Mouse (Mus musculus) induced T-regulatory cell, adult 2 months (primary cell): ENCODE measurements at regions not wholly inside any gene's neighbourhood (a gene's known extent, or its start where the extent isn't known, plus 50 kb on each side); places are given as distances from the start of the nearest gene placed in this dataset.

Source experiments
- DNase-seq: peaks from one replicate; pipeline ENCODE4 v3.0.0-alpha.2; 2012; ENCODE audit warnings: low read depth

DNA sequence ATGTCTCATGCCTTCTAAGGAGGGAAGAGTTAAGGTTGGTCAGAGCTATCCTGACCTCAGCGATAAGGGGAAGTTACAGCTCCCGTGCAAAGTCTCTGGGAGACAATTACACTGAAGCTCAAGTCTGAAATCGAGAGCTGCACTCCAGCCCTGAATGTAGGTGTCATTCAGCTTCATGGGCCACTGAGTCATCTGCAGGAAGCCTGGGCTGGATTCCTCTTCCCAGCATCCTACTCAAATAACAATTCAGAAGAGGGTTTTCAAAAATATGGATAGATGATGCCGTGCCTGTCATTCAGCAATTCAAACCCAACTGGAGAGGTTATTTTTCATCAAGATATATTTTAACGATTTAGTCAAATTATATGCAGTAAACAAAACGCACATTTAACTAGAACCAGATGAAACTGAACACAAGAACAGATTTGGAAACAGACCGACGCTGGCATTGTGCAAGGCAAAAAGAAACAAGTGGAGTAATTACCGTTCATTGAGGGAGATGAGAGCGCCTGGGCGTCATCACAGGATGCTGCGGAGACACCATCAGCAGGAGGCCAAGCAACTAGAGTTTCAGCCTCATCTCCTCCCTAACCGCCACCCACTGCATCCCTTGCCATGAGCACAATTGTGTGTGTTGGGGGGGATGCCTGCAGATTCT, 57.8 kb upstream of the Cfap46 start:
- no peak for DNase-seq

DNA sequence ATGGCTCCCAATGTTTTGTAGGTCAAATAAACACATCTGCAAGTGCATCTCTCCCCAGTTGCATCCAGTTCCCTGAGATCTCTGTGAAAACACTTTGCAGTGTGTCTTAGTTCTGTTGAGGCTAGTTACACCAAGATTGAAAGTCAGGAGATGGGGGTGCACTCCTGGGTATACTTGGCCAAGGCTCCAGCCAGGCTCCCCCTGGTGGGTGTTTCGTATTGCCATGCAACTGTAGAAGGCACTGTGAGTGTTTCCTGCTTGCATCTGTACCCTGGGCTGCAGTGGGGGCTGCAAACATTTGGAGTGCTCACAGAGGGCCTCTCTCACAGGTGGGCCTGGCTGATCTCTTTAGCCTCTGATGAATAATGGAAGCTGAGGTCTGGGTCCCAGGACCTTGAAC, 63.2 kb upstream of the Cfap46 start:
- peak; percentile 6 for DNase-seq

DNA sequence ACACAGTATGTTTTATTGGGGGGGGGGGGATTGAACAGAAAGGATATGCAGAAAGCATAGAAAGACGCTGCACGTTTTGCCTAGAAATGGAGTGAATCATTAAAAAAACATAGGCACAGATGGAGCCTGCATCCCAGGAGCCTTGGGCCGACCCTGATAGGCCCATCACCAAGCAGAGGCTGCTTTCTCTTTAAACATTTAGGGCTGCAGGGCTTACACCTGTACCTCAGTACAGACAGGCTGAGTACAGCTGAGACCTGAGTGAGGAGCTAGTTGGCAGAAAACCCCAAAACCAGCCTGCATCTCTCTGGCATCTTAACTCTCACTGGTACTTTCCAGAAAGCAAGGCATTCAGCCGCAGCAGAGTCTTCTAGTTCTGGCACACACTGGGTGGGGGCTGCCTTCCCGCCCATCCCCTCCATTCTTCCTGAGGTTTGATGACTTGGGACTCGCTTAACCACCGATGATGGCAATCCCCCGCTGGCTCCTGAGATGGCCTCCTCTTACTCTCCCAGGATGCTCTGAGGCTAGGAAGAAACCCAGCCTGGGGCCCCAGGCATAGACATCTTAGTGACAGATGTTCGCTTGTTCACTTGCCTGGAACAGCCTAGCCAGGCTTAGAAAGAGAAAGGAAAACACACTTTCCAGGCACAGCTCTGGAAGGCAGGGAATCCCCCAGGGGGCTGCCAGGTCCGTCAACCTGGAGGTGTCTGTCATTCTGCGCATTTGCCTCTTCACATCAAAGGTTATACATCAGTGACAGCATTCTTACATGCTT, 63.9 kb upstream of the Cfap46 start:
- no peak for DNase-seq

DNA sequence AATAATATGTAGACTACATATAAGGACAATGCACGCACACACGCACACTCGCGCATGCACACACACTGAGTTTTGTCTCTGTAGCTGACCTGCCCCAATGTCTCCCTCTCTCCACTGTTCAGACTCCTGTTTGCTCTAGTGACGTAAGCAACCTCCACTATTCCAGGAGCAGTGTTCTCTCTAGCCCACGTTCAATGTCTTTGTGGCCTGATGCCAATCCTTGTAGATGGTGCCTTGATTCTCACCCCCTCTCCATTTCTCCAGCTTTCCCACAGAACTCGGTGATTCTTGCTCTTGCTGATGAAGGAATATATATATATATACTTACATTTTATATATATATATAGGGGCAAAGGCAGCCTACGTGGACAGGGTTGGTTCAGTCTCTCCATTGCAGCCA, 71.4 kb upstream of the Cfap46 start:
- DNase-seq, result no peak

DNA sequence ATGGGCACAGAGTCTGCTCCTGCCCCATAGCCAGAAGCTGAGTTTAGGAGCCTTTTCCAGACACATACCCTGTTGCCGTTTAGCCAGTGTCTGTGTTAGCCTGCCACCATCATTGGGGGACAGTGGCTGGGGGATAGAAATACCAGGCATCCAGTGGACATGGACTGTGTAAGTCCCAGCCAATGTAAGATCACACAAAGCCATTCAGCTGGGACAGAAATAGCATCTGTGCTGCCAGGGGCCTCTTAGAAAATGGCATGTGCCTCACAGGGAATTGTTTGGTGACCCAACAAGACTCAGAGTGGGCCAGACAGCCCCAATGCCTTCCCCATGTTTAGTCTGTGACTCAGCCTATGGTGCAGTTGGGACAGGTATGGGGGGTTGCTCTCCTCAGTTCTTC, 71.5 kb upstream of the Adgra1 start:
- DNase-seq, result no peak

DNA sequence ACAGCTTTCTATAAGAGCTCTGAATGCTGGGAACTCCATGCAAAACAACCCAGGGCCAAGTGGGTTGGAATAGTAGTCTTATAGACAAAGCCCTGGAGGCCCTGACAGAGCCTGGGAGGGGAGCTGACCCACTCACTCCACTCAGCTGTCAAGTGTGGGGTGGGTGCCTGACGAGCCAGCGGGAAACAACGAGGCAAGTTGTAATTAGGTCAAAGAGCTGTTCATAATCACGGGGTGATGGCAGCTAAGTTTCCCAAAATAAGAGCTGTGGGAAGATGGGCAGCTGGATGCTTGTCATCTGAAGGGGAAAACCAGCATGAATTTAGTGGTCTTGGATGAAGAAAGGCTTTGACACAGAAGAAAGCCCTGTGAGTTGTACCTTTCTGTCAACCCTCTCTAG, 70.7 kb upstream of the Adgra1 start:
- no peak for DNase-seq

DNA sequence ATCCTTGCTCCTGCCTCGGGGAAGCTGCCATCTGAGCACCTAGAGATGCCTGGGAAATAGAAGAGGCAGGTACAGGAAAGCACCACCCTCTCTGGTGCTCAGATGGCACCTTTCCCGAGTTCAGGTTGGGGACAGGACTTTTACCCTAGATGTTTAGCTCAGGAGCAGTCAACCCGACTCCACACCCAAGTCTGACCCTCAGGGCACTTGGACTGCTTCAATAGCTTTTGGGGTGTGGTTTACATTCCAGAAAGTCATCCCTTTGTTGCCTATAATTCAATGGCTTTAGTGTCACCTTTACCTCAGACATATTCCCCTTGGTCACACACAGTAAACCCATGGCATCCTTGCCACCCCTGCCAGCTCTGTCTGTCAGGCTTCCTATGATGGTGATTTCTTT, 67.7 kb upstream of the Adgra1 start:
- no peak for DNase-seq

DNA sequence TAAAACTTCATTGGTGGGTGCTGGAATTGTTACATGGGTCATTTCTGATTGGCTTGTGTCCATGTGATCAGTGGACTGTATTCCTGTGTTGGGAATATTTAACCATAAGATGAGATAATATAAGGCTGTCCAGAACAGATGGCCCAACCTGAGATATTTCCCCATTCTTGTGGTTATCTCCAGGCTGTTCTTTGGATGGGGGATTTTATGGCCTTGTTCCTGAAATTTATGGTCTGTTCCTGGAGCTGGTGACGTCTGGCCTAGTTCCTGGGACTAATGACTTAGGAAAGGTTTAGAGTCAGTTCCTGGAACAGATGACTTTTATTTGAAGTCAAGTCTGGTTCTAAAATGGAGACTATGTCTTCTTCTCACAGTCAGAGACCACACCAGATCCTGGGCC, 64.8 kb upstream of the Adgra1 start:
- DNase-seq, result no peak

DNA sequence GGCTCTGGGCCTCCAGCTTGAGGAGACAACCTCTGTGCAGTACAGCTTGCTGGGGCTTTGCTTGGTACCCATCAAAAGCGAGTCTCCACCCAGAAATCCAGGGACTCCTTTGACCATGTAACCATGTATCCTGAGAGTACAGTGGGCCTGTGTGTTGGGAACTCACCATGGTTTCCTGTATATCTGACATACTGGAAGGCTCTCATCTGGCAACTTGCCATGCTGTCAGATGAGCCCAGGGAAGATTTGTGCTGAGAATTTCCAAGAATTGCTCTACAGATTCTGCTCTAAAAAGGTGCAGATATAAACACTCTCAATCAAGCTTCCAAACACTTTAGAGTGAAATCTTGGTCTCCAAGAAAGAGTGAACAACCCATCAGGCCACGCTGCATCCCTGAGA, 56.7 kb upstream of the Adgra1 start:
- no peak for DNase-seq

DNA sequence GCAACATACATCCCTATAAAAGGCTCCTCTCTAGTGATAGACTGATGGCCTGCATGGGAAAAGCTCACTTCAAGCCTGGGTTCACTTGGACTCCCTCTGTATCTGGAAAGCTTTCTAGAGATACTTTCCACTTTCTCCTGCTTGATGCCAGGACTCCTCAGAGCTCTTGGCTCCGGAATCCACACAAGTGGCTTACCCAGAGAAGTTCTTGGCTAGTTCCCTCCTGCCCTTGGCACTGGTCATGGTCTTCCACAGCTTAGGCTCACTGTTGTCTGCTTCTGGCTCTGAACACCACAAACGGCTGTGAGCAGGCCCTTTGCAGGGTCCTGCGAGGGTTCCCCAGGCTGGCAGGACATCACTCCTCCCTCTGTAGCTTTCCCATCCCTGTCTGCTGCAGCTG, 54.1 kb upstream of the Adgra1 start:
- DNase-seq, result no peak

DNA sequence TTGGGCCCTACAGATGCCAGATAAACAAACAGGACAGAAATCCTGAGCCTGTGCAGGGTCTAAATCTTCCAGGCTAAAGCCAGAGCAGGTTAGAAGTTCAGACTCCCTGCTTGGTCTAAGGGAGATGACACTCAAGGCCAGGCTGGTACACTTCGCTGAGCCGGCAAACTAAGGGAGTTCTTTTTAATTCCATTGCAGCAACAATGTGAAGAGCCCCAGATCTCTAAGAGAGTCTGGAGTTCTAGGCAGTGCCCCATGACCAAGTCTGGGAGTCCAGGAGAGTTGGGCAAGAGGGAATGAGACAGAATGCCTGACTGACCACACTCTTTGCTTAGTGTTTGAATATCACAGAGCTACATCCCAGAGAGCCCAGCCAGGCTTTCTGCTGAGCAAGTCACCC, 52.5 kb upstream of the Adgra1 start:
- no peak for DNase-seq
